ENCODE assay signal across 20 mouse cellular contexts in genomic region chr6:103318677-103319359, GRCm38 (mm10).
"Had no signal": no experiment of that assay in that cellular context is flagged by ENCODE, and none has a peak within 500 bp of the region (broad histone marks: within the 10 kb centered on the region; RNA-seq: fewer than 3 reads in every experiment).

No protein-coding gene starts in this region.

- H3K9ac ChIP-seq: liver, embryonic 13.5 days; midbrain, embryonic 13.5 days; neural tube, embryonic 13.5 days had no signal

- H3K4me2 ChIP-seq: liver, embryonic 13.5 days; midbrain, embryonic 13.5 days; neural tube, embryonic 13.5 days had no signal

- H3K4me3 ChIP-seq: layer of hippocampus, adult 2 months; left cerebral cortex, adult 2 months; liver, embryonic 13.5 days; megakaryocyte, embryonic 14.5 days; midbrain, embryonic 10.5 days; midbrain, embryonic 13.5 days; myocyte; neural tube, embryonic 13.5 days had no signal

- DNase-seq: layer of hippocampus, postnatal 36 days; liver, embryonic 13.5 days; lung, adult 2 months; lung, postnatal 14 days; lung, postnatal 4 days; retina, postnatal 1 day; right cerebral cortex, postnatal 25 days; thymus, adult 2 months; thymus, postnatal 14 days; thymus, postnatal 4 days had no signal

- H3K9me3 ChIP-seq: liver, embryonic 13.5 days; megakaryocyte, embryonic 14.5 days; midbrain, embryonic 10.5 days; midbrain, embryonic 13.5 days; neural tube, embryonic 13.5 days had no signal

- ATAC-seq: midbrain, embryonic 13.5 days; midbrain, embryonic 16.5 days had no signal

- H3K4me1 ChIP-seq: liver, embryonic 13.5 days; megakaryocyte, embryonic 14.5 days had no signal

- H3K36me3 ChIP-seq: liver, embryonic 13.5 days; midbrain, embryonic 10.5 days; midbrain, embryonic 13.5 days; neural tube, embryonic 13.5 days had no signal

- H3K27ac ChIP-seq: kidney, postnatal 0 days; layer of hippocampus, adult 2 months; left cerebral cortex, adult 2 months; liver, embryonic 13.5 days; midbrain, embryonic 10.5 days; neural tube, embryonic 13.5 days; stomach, postnatal 0 days had no signal

- H3K27me3 ChIP-seq: liver, embryonic 13.5 days; megakaryocyte, embryonic 14.5 days; neural tube, embryonic 13.5 days had no signal
